Mouse (Mus musculus) myocyte (in vitro differentiated cells): ENCODE measurements around the gene Npc2.

Source experiments
- E2F4 ChIP-seq: IDR thresholded peaks from one replicate; pipeline ENCODE4 v1.6.1; 2011; ENCODE audit warnings: mild to moderate bottlenecking, control low read depth, moderate library complexity; ENCODE audit not compliant: insufficient read depth
- MYOD1 ChIP-seq, 3 experiments: IDR thresholded peaks; one replicate each; pipeline ENCODE4 v1.6.1; 2011; ENCODE audit warnings: control low read depth in 2 of 3, low read depth in 2 of 3, mild to moderate bottlenecking in 2 of 3, moderate library complexity in 1 of 3; ENCODE audit not compliant: insufficient read length in 2 of 3, control insufficient read depth in 1 of 3
- POLR2A ChIP-seq: IDR thresholded peaks from one replicate; pipeline ENCODE4 v1.6.1; 2011; ENCODE audit warnings: low read depth, mild to moderate bottlenecking, control low read depth, moderate library complexity; ENCODE audit not compliant: insufficient read length
- TCF12 ChIP-seq: IDR thresholded peaks from one replicate; pipeline ENCODE4 v1.6.1; 2011; ENCODE audit warnings: mild to moderate bottlenecking, control low read depth; ENCODE audit not compliant: poor library complexity, insufficient read depth, severe bottlenecking

- no peak for TF ChIP-seq POLR2A
- TF ChIP-seq E2F4 = no peak
- TF ChIP-seq MYOD1 (IDR thresholded peaks at IDR 0.05; ENCODE audit: control insufficient read depth in 1 of 3, insufficient read length in 2 of 3, low read depth in 2 of 3) = no peak
- TF ChIP-seq TCF12 = no peak
Measured at GRCm38 (mm10) chr12:84718462-84719244, 54.3 kb downstream of the Npc2 start.
